Mouse (Mus musculus) cerebellum, postnatal 14 days (tissue): Measurements from ENCODE around the gene Aqp9.

ENCODE experiments used
- DNase-seq, 2 experiments: peaks; one replicate each; pipeline ENCODE4 v3.0.0; 2021; ENCODE audit warnings: mixed read lengths in 2 of 2

Aqp9 gene

DNA sequence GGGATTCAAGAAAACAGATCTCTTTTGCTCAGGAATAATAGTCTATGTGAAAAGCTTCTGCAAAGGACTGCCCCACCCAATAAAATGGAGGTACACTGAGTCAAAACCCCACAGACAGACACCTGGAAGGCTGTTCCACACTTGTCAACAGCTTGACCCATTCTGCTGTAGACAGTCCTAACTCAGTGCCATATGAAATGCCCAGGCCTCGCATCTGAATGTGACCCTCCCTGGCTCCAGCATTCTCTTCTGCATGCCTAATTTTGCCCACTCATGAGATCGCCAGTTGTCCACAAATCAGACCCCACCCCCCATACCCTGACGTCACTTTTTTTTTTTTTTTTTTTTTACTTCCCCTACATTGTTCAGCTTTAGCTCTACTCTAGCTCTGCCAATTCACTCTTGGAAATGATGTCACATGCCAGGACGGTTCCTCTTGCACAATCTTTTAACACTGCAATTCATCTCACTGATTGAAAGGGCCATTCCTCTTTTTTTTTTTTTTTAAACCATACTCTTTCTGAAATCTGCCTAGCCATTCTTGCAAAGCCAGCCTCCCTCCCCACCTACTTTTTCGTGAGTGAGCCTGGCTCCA lies 1.5 kb downstream of the Aqp9 start:
- DNase-seq: no peak

DNA sequence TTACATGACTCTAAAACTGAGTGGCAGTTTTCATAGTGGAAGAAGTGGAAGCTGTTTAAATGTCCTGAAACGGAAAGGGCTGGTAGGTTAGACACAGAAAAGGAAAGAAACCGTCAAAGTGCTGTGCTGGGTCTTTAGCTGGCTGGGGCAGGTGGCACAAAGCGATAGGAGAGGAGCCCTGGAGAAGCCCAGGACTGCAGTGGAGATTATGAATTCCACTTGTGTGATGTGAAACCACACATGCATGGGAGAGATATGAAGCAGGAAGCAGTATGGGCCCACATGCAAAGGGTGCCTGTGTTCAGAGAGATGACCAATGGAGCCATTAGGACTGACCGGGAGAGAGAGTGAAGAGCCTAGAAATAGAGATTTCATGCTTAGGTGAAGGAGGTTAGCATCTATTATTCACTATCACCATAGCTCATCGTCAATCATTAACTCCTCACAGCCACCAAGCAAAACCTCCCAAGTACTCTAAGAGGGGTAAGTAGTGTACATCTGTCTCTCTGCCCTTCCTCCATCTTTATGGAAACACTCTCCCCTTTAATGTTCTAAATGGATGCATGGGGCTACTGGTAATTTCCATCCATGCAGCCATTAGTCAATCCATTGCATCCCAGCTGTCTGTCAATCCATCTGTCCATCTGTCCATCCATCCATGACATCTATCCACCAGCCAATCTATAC lies 2.3 kb downstream of the Aqp9 start:
- DNase-seq: no peak

DNA sequence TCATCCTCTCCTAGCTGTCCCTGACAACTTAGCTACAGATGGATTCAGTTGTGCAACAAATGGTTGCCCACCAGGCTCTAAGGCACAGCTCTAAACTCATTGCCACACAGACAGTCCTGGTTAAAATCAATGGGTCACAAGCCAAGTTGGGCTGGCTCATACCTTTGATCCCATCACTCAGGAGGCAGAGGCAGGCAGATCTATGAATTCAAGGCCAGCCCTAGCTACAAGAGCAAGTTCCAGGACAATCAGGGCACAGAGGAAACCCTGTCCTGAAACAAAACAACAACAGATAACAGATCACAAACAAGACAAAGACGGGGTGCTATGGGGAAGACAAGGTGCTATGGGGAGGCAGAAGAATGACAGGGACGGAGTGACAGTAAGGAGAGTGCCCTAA lies 3.0 kb downstream of the Aqp9 start:
- no peak for DNase-seq

DNA sequence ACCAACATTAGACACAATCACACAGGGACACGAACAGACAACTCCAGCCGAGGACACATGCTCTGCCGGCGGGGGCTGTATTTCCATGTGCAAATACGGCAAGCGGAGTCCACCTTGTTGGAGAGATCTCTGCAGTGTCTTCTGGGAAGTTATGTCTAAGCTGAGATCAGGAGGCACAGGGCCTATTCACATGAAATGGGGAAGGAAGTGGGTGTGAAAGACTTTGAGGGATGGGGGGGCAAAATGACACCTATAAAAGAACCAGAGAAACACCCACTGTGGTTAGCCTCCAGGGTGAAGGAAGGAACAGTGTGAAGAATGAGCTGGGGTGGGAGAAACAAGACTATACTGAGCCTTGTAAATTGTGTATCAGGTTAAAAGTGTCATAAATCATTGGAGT lies 3.4 kb downstream of the Aqp9 start:
- DNase-seq: no peak

DNA sequence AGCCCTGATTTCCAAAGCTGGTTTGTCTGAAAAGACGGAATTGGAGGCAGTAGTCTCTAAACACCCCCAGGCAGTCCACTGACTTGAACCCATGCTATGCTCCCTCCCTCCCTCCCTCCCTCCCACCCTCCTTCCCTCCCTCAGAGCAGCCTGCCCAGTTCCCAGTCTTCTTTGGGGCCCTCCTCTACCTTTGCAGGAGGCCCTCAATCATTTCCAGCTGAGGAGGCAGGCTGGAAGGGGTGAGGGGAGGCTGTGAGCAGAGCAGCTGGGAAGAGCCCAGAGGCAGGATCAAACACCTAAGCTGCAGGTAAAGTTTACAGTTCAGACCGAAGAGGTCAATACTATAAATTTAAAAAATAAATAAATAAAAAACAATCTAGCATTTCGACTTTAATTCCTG lies 4.1 kb downstream of the Aqp9 start:
- no peak for DNase-seq

DNA sequence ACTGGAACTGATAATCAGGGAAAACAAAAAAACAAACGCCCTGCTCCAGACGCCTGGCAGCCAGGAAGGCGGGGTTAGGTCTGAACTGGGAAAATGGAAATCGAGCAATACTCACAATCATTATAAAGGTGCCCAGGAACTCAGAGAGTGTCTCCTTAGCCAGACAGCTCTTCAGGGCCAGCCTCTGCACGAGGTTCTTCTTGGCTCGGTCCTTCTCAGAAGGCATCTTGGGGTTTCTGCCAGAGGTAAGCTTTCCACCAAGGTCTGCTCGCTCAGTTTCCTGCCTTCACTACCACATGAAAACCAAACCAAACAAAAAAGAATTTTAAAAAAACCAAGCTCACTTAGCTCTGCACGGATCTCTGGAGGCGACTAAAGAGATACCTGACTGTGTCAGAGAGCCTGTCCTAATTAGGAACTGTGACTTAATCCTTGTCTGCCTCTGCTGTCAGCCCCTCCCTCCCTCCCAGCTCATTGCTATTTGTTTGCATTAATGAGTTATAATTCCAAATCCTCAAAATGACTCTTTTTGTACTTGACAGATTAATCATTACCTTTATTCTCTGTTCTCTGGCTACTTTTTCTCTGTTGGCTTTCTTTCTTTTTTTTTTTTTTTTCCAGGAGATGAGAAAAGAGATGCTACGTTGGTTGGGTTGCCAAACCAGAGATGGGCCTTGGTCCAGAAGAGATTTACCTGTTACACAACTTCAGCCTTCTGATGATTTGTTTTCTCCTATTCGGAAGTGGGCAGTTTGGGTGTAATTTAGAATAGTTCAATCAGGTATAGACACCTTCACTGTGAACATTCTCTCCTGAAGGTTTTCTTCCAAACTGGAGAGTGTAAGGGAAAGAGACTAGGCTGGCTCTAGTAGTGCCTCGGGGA lies 5.4 kb downstream of the Aqp9 start:
- no peak for DNase-seq

DNA sequence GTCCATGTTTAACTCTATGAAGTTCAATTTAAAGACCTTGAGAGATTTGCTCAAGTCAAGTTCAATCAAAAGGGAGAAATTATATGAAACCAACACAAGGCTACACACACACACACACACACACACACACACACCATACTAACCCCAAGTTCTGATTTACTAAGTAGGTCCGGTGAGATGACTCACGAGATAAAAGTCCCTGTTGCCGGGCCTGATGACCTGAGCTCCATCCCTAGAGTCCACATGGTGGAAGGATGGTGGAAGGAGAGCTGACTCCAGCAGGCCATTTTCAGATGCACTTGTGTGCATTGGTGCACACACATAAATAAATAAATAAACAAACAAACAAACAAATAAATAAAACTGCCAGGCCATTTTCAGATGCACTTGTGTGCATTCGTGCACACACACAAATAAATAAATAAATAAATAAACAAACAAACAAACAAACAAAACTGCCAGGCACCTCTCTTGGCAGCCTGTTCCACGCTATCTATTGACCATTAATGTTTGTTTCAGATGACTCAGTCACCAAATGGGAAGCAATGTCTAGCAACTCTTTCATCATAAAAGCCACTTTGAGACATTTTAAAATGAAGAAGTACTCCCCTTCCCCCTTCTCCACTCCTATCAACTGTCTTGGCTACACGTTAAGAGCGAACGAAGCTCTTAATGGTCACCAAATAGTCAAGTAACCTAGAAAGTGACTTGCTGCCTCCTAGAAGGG lies 6.2 kb downstream of the Aqp9 start:
- no peak for DNase-seq

DNA sequence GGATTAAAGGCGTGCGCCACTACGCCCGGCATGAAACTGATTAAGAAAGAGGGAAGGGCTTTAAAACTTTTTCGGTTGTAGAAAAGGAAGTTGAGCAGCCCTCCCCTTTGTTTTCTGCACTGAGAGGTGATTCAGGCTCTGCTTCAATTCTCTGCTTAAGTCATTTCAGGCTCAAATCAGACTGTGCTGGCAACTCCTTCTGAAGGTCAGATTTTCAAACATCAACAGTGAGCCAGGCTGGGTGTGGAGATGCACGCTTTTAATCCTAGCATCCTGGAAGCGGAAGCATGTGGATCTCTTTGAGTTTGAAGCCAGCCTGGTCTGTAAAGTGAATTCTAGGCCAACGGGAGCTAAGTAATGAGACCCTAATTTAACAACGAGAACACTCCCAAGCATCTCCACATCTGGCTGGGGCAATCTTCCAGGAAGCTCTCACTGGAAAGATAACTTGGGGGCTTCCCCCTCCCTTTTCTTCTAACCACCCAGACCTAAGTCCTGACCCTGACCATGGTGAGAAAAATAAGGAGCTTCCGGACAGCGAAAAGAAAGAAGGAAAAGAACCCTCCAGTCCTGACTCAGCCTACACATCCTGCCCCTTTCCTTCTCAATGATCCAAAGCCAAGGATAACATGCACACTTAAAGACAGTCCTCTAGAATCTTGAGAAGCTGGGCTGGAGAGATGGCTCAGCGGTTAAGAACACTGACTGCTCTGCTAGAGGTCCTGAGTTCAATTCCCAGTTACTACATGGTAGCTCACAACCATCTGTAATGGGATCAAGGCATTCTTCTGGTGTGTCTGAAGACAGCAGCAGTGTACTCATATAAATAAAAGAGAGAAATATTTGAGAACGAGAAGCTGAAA lies 7.4 kb downstream of the Aqp9 start:
- no peak for DNase-seq

DNA sequence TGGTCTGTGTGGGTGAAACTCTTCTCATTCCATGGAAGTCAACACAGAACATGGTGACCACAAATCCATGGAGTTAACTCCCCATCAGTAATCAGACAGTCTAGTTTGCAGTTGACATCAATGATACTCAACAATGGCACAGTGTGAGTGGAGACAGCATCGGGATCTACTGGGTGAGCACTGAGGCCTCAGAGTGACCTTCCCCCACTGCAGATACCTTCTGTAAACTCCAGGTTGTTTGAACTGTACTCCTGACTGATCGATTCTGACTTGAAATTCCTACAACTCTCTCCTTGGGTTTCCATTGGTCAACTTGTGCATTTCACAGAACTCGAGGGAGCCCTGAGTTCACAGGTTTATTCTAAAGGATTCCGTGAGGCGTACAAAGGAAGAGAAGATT lies 8.8 kb downstream of the Aqp9 start:
- DNase-seq: no peak

DNA sequence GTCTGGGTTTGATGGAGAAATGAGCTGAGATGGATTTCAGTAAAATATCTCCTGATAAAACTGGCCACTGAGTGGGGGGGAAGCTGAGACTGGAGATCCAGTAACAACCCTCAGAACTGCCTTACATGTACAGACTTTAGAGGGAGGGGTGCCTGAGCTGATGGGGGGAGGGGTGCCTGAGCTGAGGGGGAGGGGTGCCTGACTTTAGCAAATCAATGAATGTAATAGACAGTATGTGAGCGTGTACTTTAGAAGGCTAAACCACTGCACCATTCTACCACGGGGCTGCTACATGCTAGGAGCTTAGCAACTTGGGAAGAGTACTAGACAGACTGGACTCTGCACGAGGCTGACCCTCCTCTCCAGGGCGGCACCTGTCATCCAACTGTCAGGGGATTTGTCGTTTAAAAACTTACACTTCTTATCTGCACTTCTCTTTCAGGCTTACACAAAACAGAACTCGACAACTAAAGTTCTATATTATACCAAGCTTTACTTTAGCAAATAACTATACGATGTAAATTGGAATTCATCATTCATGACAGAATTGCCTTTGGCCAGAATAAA lies 9.3 kb downstream of the Aqp9 start:
- DNase-seq: no peak

DNA sequence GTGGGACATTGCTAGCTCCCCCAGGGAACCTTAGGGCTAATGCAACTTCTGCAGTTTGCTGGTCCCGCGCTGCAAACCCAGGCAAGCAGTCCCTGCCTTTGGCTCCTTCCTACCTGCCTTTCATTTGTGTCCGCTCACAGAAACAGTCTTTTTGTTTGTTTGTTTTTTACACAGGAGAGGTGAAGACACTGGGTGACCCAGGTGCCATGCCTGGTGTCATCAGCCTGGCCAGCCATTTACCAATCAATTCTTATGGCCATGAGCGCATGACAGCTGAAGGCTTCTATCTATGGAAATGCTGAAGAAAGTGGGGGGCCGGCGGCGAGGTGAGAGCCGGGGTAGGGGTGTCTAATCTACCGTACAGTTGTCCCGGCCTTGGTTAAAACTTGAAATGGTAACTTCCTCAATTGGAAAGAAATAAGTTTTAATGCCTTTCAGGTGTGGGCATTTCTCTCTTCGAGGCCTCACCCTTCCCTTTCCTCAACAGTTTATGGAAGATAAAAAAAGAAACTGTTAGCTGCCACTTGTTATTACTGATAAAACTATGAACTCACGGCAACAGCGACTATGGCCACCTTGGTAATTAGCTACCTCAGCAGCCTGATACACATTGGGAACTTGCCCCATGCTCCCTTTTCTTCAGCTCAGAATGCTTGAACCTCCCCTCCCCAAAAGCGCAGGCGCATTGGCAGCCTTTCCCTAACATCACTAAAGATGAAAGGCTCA lies 10.4 kb downstream of the Aqp9 start:
- no peak for DNase-seq

DNA sequence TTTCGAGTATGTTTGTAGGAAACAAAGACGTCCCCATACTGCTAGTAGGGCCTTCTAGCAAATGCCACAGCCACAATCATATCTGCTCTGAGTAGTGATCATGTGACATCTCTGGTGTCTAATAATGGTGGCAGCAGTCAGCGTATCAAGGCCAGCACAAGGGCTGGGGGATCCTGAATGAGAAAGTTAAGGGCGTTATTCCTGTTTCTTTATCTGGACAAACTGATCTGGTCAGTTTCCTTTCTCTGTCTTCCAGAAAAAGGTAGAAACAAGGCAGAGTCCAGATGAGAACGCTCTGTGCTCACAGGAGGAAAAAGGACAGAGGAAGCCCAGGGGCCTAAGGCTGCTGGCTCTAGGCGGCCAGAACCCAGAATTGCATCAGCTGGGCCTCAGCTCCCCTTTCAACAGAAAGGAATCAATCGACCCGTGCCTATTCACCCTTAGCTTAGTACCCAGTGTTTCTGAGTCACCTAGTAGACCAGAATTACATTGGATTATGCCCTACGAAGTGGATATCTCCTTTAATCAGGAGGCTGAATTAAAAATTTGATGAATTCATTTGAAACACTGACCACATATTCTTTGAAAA lies 11.9 kb downstream of the Aqp9 start:
- no peak for DNase-seq

DNA sequence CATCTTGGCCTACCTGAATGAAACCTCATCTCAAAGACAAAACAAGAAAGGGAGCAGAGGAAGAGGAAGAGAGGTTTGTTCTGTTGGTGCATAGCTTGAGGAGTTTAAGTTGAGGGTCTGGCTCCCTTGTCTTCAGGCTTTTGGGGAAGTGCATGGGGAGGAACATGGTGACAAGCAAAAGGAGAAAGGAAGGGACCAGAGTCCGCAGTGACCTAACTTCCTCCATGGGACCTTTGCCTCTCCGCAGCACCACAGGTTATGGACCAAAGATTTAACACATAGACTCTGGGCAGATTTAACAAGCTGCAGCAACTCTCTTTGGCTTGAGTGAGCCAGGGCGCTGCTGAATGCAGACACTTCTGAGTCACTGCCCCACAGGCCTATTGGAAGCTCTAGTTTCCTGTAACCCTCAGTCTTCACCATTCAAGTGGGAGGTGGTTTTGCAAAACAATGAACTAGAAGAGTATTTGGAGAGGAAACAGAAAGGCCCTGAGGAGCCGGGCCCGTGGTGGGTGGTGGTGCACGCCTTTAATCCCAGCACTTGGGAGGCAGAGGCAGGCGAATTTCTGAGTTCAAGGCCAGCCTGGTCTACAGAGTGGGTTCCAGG lies 13.0 kb downstream of the Aqp9 start:
- DNase-seq: no peak

DNA sequence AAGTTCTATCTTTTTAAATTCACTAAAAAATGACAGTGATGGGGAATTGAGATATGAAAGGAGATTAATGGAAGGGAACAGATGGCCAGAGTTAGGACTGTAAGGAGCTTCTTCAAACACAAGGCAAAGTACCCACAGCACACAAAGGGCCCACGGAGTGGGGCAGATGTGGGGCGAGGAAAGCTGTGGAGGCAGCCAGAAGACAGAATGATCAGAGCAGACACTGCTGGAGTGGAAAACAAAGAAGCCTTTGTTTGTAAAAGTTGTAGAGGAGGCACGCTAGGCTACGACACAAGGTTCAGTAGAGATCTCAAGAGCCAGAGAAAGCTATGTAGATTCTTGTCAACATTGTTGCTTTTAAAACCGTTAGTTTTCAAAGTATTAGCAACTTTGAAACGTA lies 17.1 kb downstream of the Aqp9 start:
- no peak for DNase-seq

DNA sequence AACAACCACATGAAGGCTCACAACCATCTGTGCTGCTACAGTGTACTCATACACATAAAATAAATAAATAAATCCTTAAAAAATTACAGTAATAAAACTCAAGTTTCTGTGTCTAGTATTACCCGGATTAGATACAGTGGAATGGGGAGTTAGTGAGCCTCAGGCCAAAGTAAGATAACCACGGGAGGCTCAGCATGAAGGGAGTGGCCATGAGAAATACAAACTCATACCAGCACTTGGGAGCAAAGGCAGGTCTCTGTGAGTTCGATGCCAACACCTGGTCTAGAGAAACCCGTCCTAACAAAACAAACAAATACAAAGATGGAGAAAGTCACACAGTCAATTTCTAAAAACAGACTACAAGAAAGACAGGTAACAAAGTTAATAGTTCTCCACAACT lies 18.3 kb downstream of the Aqp9 start:
- no peak for DNase-seq

DNA sequence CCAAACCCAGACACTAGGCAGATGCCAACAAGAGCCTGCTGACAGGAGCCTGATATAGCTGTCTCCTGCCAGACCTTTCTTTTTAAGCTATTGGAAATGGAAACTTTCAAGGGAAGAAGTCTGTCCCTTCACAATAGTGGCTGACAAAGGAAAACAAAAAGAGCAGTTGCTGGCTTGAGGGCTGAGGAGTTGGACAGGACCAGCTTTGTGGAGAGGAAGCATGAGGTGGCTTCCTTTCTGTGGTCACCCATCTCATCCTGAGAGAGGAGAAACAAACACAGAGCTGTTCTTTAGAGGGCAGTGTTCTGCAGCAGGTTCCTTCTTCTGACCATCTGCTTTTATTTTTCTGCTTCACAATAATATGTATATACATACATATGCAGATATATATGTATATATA lies 19.6 kb downstream of the Aqp9 start:
- no peak for DNase-seq

DNA sequence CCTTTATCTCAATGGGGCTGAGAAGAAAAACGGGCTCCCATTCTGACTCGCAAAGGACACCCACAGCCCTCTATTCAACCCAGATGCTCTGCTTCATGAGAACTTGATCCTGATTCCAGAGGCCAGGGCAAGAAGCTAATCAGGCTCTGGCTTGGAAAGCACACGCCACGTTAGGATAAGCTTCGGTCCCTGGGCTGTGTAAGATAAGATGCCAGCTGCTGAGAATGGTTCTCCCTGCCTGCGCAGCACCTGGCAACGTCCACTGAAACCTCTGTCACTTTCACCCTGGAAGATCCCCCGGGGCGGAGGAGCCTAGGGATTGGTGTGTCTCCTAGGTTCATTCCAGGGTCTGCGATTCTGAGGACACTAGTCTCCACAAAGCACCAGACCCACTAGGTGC lies 22.3 kb downstream of the Aqp9 start:
- no peak for DNase-seq

DNA sequence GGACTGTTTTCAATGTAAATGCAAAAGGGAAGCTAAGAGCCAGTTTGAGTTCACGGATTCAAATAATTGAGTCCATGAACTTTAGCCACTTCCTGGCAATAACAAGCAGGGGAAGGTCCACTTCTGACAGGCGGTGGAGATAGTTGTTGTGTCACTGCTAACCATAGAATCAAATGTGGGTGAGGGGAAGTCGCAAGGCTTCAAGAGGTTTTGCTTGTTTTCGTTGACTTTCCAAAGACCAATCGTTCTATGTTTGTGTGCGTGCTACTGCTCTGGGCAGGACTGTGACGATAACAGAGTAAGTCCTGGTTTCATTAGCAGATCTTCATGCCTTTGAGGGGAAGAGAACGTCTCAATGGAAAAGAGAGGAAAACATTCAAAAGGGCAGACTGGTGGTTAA lies 28.3 kb downstream of the Aqp9 start:
- no peak for DNase-seq

DNA sequence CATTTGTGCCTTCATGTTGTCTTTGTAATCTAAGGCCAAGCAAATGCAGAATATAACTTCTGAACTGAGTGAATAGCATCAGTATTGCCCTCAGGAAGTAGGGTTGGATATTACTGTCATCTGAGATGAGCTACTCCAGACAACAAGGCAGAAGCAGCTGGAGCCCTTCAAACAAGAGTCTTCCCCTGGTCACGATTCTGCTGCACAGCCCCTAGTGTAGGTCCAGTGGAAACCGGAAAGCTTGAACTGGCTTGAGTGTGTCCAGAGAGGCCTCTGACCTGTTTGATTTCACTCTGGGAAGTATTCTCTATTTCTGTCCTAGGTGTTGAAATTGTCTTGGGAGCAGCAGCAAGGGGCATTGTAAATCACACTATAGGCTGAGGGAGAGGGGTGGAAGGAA lies 29.5 kb downstream of the Aqp9 start:
- DNase-seq: no peak

DNA sequence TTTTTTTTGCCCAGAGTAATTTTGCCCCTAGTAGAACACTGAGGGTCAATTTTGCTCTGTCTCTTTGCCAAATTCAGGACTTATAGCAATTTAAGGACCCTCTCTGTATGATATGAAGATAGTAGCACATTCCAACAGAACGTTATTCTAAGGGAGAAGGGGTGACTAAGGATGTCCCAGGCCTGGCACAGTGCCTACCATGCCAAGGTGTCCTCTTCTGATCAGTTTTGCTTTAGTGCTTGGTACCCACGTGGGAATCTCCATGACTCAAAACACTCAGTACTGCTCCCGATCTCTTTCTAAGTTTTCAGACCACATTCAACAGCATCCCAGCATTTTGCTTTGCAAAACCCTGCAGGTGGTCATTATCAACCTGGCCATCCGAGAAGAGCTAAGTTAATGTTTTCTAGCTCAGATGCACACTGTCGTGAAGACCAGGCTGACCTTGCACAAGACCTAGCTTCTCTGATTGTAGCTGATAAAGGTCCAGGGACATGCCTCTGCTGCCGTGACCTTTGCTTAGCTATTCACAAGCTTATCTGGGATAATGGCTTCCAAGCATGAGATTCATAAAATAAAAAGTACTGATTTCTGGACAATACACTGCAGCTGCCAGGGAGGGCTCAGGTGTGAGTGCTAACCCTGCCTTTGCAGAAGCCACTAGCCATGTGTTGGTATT lies 31.1 kb downstream of the Aqp9 start:
- no peak for DNase-seq
